Mouse (Mus musculus) limb, embryonic 12.5 days (tissue): ENCODE measurements around the gene Klhdc4. TPM values are rescaled to one million over a fixed set of nuclear protein-coding genes. Genes with fewer than 3 reads are reported as not detected.

Source experiments
- ATAC-seq: fragments of 200-750 bp; cut with Nextera tagmentation; 2 replicates; pipeline ENCODE4 v1.8.0; 2017; ENCODE audit warnings: low read depth, moderate TSS enrichment; ENCODE audit not compliant: insufficient number of reproducible peaks, insufficient read depth, low FRiP score, low TSS enrichment
- H3K27ac ChIP-seq: fragments of 300-500 bp; sonication (generic); 2 replicates; pipeline ENCODE4 v1.5.1; 2016; ENCODE audit warnings: mild to moderate bottlenecking, moderate library complexity
- H3K27me3 ChIP-seq: fragments of 300-500 bp; sonication (generic); 2 replicates; pipeline ENCODE4 v1.6.1; 2016; ENCODE audit warnings: mild to moderate bottlenecking, moderate library complexity
- H3K36me3 ChIP-seq: fragments of 300-500 bp; sonication (generic); 2 replicates; pipeline ENCODE4 v1.6.1; 2016; ENCODE audit warnings: mild to moderate bottlenecking, moderate library complexity
- H3K4me1 ChIP-seq: fragments of 300-500 bp; sonication (generic); replicated peaks from 2 replicates; pipeline ENCODE4 v1.6.1; 2016
- H3K4me2 ChIP-seq: fragments of 300-500 bp; sonication (generic); 2 replicates; pipeline ENCODE4 v1.6.1; 2016; ENCODE audit warnings: mild to moderate bottlenecking, moderate library complexity
- H3K4me3 ChIP-seq: fragments of 300-500 bp; sonication (generic); replicated peaks from 2 replicates; pipeline ENCODE4 v1.5.1; 2016; ENCODE audit warnings: mild to moderate bottlenecking
- H3K9ac ChIP-seq: fragments of 300-500 bp; sonication (generic); replicated peaks from 2 replicates; pipeline ENCODE4 v1.6.1; 2016; ENCODE audit warnings: mild to moderate bottlenecking, moderate library complexity
- H3K9me3 ChIP-seq: fragments of 300-500 bp; sonication (generic); 2 replicates; pipeline ENCODE4 v1.6.1; 2016; ENCODE audit warnings: mild to moderate bottlenecking, moderate library complexity
- WGBS: fragments of 180-500 bp; shearing (Covaris S2); methylation state at CpG from one replicate; pipeline ENCODE4 v1.1.7; 2016; 5-methylcytosine and 5-hydroxymethylcytosine counted together
- polyA plus RNA-seq: library from polyadenylated mRNA; unstranded; fragments of >200 nt; fragmentation: Nextera tagmentation; extraction: Ambion mirVana; gene quantifications from 2 replicates; pipeline ENCODE4 v1.2.1, GENCODE M21; 2016

Gene Klhdc4
- polyA plus RNA-seq, 1 experiment from 2014 or later, result 49.9 TPM

- H3K9me3 ChIP-seq, result no peaks in the 10 kb centered on the region
- H3K4me3 ChIP-seq, result no peak overlapping the region
- no peak overlapping the region for H3K27ac ChIP-seq
- no peak for ATAC-seq
- H3K9ac ChIP-seq, result no peak overlapping the region
- 55% methylated on average over 10 of the region's 12 CpGs for WGBS
- H3K36me3 ChIP-seq, result no peaks in the 10 kb centered on the region
- peaks cover 5% of the 10 kb centered on the region; the same call in 1 of the 2 replicates for H3K27me3 ChIP-seq
- peaks cover 15% of the 10 kb centered on the region; the same call in 1 of the 2 replicates for H3K4me1 ChIP-seq
- no peak overlapping the region for H3K4me2 ChIP-seq
Observed at GRCm38 (mm10) chr8:121861806-121862548, 32.6 kb upstream of the Klhdc4 start.

GRCm38 (mm10) chr8:121861276-121861675 is 31.9 kb upstream of the Klhdc4 start:
- WGBS, result 47% methylated on average over 6 of the region's 6 CpGs
- ATAC-seq, result no peak

GRCm38 (mm10) chr8:121857747-121858146 is 28.4 kb upstream of the Klhdc4 start:
- ATAC-seq, result no peak
- no peak overlapping the region for H3K4me3 ChIP-seq
- H3K4me2 ChIP-seq, result no peak overlapping the region
- H3K4me1 ChIP-seq, result no peaks in the 10 kb centered on the region
- H3K9me3 ChIP-seq, result no peaks in the 10 kb centered on the region
- no peak overlapping the region for H3K9ac ChIP-seq
- H3K36me3 ChIP-seq, result no peaks in the 10 kb centered on the region
- WGBS, result 51% methylated on average over 2 of the region's 2 CpGs
- H3K27ac ChIP-seq, result no peak overlapping the region
- H3K27me3 ChIP-seq, result peaks cover 5% of the 10 kb centered on the region; the same call in 1 of the 2 replicates

More at GRCm38 (mm10) chr8:121861276-121861675, 31.9 kb upstream of the Klhdc4 start:
- Histone ChIP-seq H3K4me2 (no peak overlapping the region), H3K4me1 (peaks cover 11% of the 10 kb centered on the region; the same call in 1 of the 2 replicates), H3K27ac (no peak overlapping the region), H3K36me3 (no peaks in the 10 kb centered on the region), H3K27me3 (peaks cover 5% of the 10 kb centered on the region; the same call in 1 of the 2 replicates), H3K4me3 (no peak overlapping the region), H3K9me3 (no peaks in the 10 kb centered on the region), H3K9ac (no peak overlapping the region)

GRCm38 (mm10) chr8:121857331-121857730 is 28.0 kb upstream of the Klhdc4 start:
- Histone ChIP-seq H3K9ac (no peak overlapping the region), H3K27ac (no peak overlapping the region), H3K9me3 (no peaks in the 10 kb centered on the region), H3K27me3 (peaks cover 3% of the 10 kb centered on the region; the same call in 1 of the 2 replicates), H3K4me3 (no peak overlapping the region), H3K4me2 (no peak overlapping the region), H3K36me3 (no peaks in the 10 kb centered on the region), H3K4me1 (no peaks in the 10 kb centered on the region)
- no peak for ATAC-seq
- 75% methylated on average over 9 of the region's 9 CpGs for WGBS

GRCm38 (mm10) chr8:121856071-121856746 is 26.8 kb upstream of the Klhdc4 start:
- Histone ChIP-seq H3K9ac (no peak overlapping the region), H3K4me2 (no peak overlapping the region), H3K27ac (no peak overlapping the region), H3K4me3 (no peak overlapping the region), H3K9me3 (no peaks in the 10 kb centered on the region), H3K4me1 (peaks cover 3% of the 10 kb centered on the region; the same call in 1 of the 2 replicates), H3K27me3 (peaks cover 8% of the 10 kb centered on the region), H3K36me3 (no peaks in the 10 kb centered on the region)
- 75% methylated on average over 14 of the region's 14 CpGs for WGBS
- no peak for ATAC-seq

- Histone ChIP-seq H3K4me3 (no peak overlapping the region), H3K4me2 (no peak overlapping the region), H3K4me1 (peaks cover 12% of the 10 kb centered on the region; the same call in 1 of the 2 replicates), H3K27me3 (peaks cover 8% of the 10 kb centered on the region), H3K36me3 (no peaks in the 10 kb centered on the region), H3K9me3 (no peaks in the 10 kb centered on the region), H3K27ac (no peak overlapping the region), H3K9ac (no peak overlapping the region)
- ATAC-seq, result no peak
- 80% methylated on average over 2 of the region's 2 CpGs for WGBS
Observed at GRCm38 (mm10) chr8:121853586-121853985, 24.2 kb upstream of the Klhdc4 start.

GRCm38 (mm10) chr8:121852464-121852863 is 23.1 kb upstream of the Klhdc4 start:
- no peak overlapping the region for H3K9ac ChIP-seq
- no peak overlapping the region for H3K4me2 ChIP-seq
- no peak overlapping the region for H3K27ac ChIP-seq
- peaks cover 8% of the 10 kb centered on the region for H3K27me3 ChIP-seq
- WGBS, result 57% methylated on average over 7 of the region's 7 CpGs
- no peak for ATAC-seq
- H3K9me3 ChIP-seq, result no peaks in the 10 kb centered on the region
- H3K4me1 ChIP-seq, result peaks cover 12% of the 10 kb centered on the region; the same call in 1 of the 2 replicates
- no peak overlapping the region for H3K4me3 ChIP-seq
- no peaks in the 10 kb centered on the region for H3K36me3 ChIP-seq

- H3K36me3 ChIP-seq, result no peaks in the 10 kb centered on the region
- no peak overlapping the region for H3K4me2 ChIP-seq
- H3K4me3 ChIP-seq, result no peak overlapping the region
- ATAC-seq, result no peak
- H3K9ac ChIP-seq, result no peak overlapping the region
- peaks cover 12% of the 10 kb centered on the region; the same call in 1 of the 2 replicates for H3K4me1 ChIP-seq
- peaks cover 8% of the 10 kb centered on the region for H3K27me3 ChIP-seq
- H3K9me3 ChIP-seq, result no peaks in the 10 kb centered on the region
- no peak overlapping the region for H3K27ac ChIP-seq
- WGBS, result 59% methylated on average over 7 of the region's 7 CpGs
Observed at GRCm38 (mm10) chr8:121851716-121852115, 22.3 kb upstream of the Klhdc4 start.

- Histone ChIP-seq H3K9me3 (no peaks in the 10 kb centered on the region), H3K27me3 (peaks cover 8% of the 10 kb centered on the region), H3K4me1 (peaks cover 12% of the 10 kb centered on the region; the same call in 1 of the 2 replicates), H3K4me3 (peak overlapping the region; percentile 22), H3K9ac (peak overlapping the region; percentile 18; the same call in 1 of the 2 replicates), H3K4me2 (peak overlapping the region; percentile 51), H3K27ac (no peak overlapping the region), H3K36me3 (no peaks in the 10 kb centered on the region)
- ATAC-seq, result peak; percentile 49; the same call in 1 of the 2 replicates
- 7% methylated on average over 24 of the region's 24 CpGs for WGBS
Observed at GRCm38 (mm10) chr8:121850821-121851470, 21.6 kb upstream of the Klhdc4 start.

GRCm38 (mm10) chr8:121850436-121850820 is 21.1 kb upstream of the Klhdc4 start:
- no peak for ATAC-seq
- Histone ChIP-seq H3K4me1 (peaks cover 12% of the 10 kb centered on the region; the same call in 1 of the 2 replicates), H3K27ac (no peak overlapping the region), H3K9me3 (no peaks in the 10 kb centered on the region), H3K4me2 (peak overlapping the region; percentile 51), H3K27me3 (peaks cover 8% of the 10 kb centered on the region), H3K9ac (no peak overlapping the region), H3K36me3 (no peaks in the 10 kb centered on the region), H3K4me3 (peak overlapping the region; percentile 22; the same call in 1 of the 2 replicates)
- 44% methylated on average over 12 of the region's 12 CpGs for whole genome bisulfite sequencing

- ATAC-seq, result no peak
- peaks cover 8% of the 10 kb centered on the region for H3K27me3 ChIP-seq
- peaks cover 12% of the 10 kb centered on the region; the same call in 1 of the 2 replicates for H3K4me1 ChIP-seq
- H3K4me2 ChIP-seq, result no peak overlapping the region
- H3K4me3 ChIP-seq, result no peak overlapping the region
- H3K27ac ChIP-seq, result no peak overlapping the region
- H3K36me3 ChIP-seq, result no peaks in the 10 kb centered on the region
- 15% methylated on average over 6 of the region's 6 CpGs for WGBS
- no peaks in the 10 kb centered on the region for H3K9me3 ChIP-seq
- H3K9ac ChIP-seq, result no peak overlapping the region
Observed at GRCm38 (mm10) chr8:121850018-121850417, 20.6 kb upstream of the Klhdc4 start.
